Mouse (Mus musculus): ENCODE results near the gene Elmo2.

GRCm38 (mm10) chr2:165275124-165275640, 51.1 kb downstream of the Elmo2 start:
- TF ChIP-seq CTCF (conservative IDR thresholded peaks at IDR 0.05; ENCODE audit: low read length) (no peak), POU5F1 (IDR thresholded peaks at IDR 0.05; ENCODE audit: borderline replicate concordance, low read length) (no peak)

Measured in E14TG2a.4 (cell line).